Mouse (Mus musculus): ENCODE results near the gene Klf16.

Gene Klf16

GRCm38 (mm10) chr10:80543873-80544272 lies 33.2 kb downstream of the Klf16 start:
- DNase-seq (ENCODE audit: low read depth, low spot score) = no peak

GRCm38 (mm10) chr10:80539493-80539892 lies 37.6 kb downstream of the Klf16 start:
- no peak for DNase-seq (ENCODE audit: low read depth, low spot score)

- peak; percentile 59 for DNase-seq (ENCODE audit: low read depth, low spot score)
Observed at GRCm38 (mm10) chr10:80538710-80539394, 38.3 kb downstream of the Klf16 start, which contains the start of gene Atp8b3. TSS of gene Atp8b3 (minus strand) at chr10:80539124.

- no peak for DNase-seq (ENCODE audit: low read depth, low spot score)
Observed at GRCm38 (mm10) chr10:80538180-80538579, 38.9 kb downstream of the Klf16 start.

- no peak for DNase-seq (ENCODE audit: low read depth, low spot score)
Observed at GRCm38 (mm10) chr10:80535711-80536110, 41.4 kb downstream of the Klf16 start.

GRCm38 (mm10) chr10:80535071-80535470 lies 42.0 kb downstream of the Klf16 start:
- DNase-seq (ENCODE audit: low read depth, low spot score) = no peak

- no peak for DNase-seq (ENCODE audit: low read depth, low spot score)
Observed at GRCm38 (mm10) chr10:80533704-80534103, 43.4 kb downstream of the Klf16 start.

- no peak for DNase-seq (ENCODE audit: low read depth, low spot score)
Observed at GRCm38 (mm10) chr10:80532783-80533182, 44.3 kb downstream of the Klf16 start.

GRCm38 (mm10) chr10:80526172-80526571 lies 50.9 kb downstream of the Klf16 start:
- DNase-seq (ENCODE audit: low read depth, low spot score) = no peak

- DNase-seq (ENCODE audit: low read depth, low spot score) = no peak
Observed at GRCm38 (mm10) chr10:80523299-80523698, 53.8 kb downstream of the Klf16 start.

- no peak for DNase-seq (ENCODE audit: low read depth, low spot score)
Observed at GRCm38 (mm10) chr10:80519287-80519686, 57.8 kb downstream of the Klf16 start.
